Mouse (Mus musculus) embryo, embryonic 9.5 days (tissue): ENCODE measurements at regions not wholly inside any gene's neighbourhood (a gene's known extent, or its start where the extent isn't known, plus 50 kb on each side); places are given as distances from the start of the nearest gene placed in this dataset.

Source experiments
- DNase-seq: peaks from one replicate; pipeline ENCODE4 v3.0.0-alpha.2; 2017; ENCODE audit errors: extremely low spot score

DNA sequence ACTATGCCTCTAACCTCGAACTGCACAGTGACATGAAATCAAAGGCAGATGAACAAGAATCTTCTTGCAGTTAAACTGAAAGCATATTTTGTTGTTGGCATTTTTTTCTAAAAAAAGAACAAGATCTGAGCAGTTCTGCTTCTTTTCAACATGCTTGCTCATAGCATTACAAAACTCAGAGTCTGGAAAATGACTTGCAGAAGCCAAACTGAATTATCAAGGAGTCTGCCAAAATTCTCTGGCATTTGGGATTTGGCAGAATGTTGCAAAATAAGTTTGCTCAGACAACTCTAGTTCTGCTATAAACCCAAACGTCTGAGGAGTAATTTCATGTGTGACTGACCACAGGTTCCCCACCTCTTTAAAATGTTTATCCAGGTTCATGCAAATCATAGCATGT, 907.3 kb upstream of the Gm37988 start:
- DNase-seq = no peak

DNA sequence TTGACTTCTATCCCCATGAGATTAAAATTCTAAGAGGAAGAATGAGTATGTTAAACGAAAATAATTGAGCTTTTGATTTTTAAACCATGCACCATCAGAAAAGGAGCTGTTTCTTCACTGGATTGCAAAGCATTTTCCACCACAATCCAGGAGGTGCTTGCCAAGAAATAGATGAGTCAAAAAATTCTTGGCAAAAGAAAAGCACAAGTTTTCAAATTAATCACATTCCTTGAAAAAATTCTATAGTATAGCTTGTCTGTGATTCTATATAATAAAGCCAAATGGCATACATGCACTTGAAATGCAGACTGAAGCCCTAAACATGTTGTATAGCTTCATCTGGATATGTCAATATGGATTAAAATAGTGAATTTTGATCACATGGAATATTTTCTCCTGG, 904.3 kb upstream of the Gm37988 start:
- DNase-seq = no peak

DNA sequence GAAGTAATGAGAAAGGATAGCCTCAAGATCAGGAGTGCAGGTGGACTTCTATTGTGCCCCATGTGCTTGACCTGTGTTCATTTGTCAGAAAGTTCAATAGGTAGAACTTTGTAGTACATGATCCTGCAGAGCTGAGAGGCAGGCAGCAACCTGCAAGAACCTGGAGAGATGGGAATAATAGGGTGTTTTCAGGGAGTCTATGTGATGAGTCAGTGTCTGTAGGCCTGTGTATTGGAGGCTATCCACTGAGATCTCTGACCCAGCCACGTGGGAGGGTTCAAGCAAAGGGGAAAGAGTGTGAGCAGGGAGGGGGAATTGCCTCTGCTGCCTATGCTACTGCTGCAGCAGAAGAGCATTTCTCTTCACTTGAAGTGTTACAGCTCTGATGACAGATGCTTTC, 895.2 kb upstream of the Gm37988 start:
- DNase-seq = no peak

DNA sequence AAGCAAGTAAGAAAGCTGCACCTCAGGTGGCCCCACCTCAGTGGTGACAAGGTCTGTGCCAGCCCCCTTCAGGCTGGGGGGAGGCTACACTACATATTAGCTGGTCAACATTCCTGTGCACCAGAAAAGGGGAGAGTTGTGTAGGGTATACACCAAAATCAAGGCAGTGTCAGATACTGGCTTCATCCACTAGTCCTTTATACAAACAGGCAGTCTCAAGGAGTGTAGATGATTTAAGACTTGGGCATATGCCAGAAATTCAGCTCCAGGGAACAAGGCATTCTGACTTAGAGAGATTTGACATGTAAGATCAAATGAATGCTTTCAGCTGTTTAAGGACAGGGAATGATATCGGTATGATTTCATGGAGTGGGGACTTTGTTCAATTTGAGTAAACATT, 894.1 kb upstream of the Gm37988 start:
- DNase-seq = peak; percentile 1
